Mouse (Mus musculus) heart, embryonic 14.5 days (tissue): ENCODE results near the gene Tex101. TPM values are rescaled to one million over a fixed set of nuclear protein-coding genes. Genes with fewer than 3 reads are reported as not detected.

Experiments
- ATAC-seq: fragments of 200-750 bp; cut with Nextera tagmentation; 2 replicates; pipeline ENCODE4 v1.8.0; 2017; ENCODE audit warnings: low read depth, moderate TSS enrichment; ENCODE audit not compliant: insufficient number of reproducible peaks, insufficient read depth, low FRiP score
- H3K27ac ChIP-seq, 2 experiments: fragments of 200-500 bp in 1 of 2; fragments of 300-500 bp in 1 of 2; sonication (generic) in 1 of 2; replicated peaks in 1 of 2; 2 replicates each; pipeline ENCODE4 v1.5.1; 2012 to 2014; ENCODE audit warnings: low read depth in 2 of 2, low read length in 2 of 2, control low read depth in 1 of 2, mild to moderate bottlenecking in 1 of 2, mixed read lengths in 1 of 2; ENCODE audit not compliant: control insufficient read depth in 1 of 2, insufficient read depth in 1 of 2
- H3K27me3 ChIP-seq: fragments of 300-500 bp; sonication (generic); 2 replicates; pipeline ENCODE4 v1.6.1; 2014; ENCODE audit warnings: mild to moderate bottlenecking, low read length, control low read depth; ENCODE audit not compliant: control insufficient read depth, insufficient read depth
- H3K36me3 ChIP-seq: fragments of 300-500 bp; sonication (generic); 2 replicates; pipeline ENCODE4 v1.6.1; 2014; ENCODE audit warnings: mild to moderate bottlenecking, control low read depth, low read length, mixed read lengths; ENCODE audit not compliant: control insufficient read depth, insufficient read depth
- H3K4me1 ChIP-seq, 2 experiments: fragments of 200-500 bp in 1 of 2; fragments of 300-500 bp in 1 of 2; sonication (generic) in 1 of 2; 2 replicates each; pipeline ENCODE4 v1.6.1; 2012 to 2014; ENCODE audit warnings: low read length in 2 of 2, control low read depth in 1 of 2, mixed read lengths in 1 of 2; ENCODE audit not compliant: control insufficient read depth in 2 of 2, insufficient read depth in 2 of 2
- H3K4me2 ChIP-seq: fragments of 300-500 bp; sonication (generic); 2 replicates; pipeline ENCODE4 v1.6.1; 2014; ENCODE audit warnings: mild to moderate bottlenecking, low read length
- H3K4me3 ChIP-seq, 2 experiments: fragments of 200-500 bp in 1 of 2; fragments of 300-500 bp in 1 of 2; sonication (generic) in 1 of 2; 2 replicates each; pipeline ENCODE4 v1.5.1; 2012 to 2014; ENCODE audit warnings: low read length in 2 of 2, mild to moderate bottlenecking in 2 of 2, control low read depth in 1 of 2, low read depth in 1 of 2, moderate library complexity in 1 of 2; ENCODE audit not compliant: control insufficient read depth in 1 of 2, insufficient read depth in 1 of 2
- H3K9ac ChIP-seq: fragments of 300-500 bp; sonication (generic); 2 replicates; pipeline ENCODE4 v1.6.1; 2014; ENCODE audit warnings: mild to moderate bottlenecking, low read length
- H3K9me3 ChIP-seq: fragments of 300-500 bp; sonication (generic); 2 replicates; pipeline ENCODE4 v1.6.1; 2016; ENCODE audit warnings: low read length, control low read depth; ENCODE audit not compliant: control insufficient read depth
- WGBS: fragments of 180-500 bp; shearing (Covaris S2); extraction: QIAGEN DNeasy Blood & Tissue Kit; methylation state at CpG from one replicate; pipeline ENCODE4 v1.1.7; 2014; 5-methylcytosine and 5-hydroxymethylcytosine counted together
- polyA plus RNA-seq: library from polyadenylated mRNA; unstranded; fragments of >200 nt; fragmentation: Nextera tagmentation; extraction: Ambion mirVana; gene quantifications from 2 replicates; pipeline ENCODE4 v1.2.1, GENCODE M21; 2014

The Tex101 gene
- polyA plus RNA-seq, 1 experiment from 2014 or later = not detected

DNA sequence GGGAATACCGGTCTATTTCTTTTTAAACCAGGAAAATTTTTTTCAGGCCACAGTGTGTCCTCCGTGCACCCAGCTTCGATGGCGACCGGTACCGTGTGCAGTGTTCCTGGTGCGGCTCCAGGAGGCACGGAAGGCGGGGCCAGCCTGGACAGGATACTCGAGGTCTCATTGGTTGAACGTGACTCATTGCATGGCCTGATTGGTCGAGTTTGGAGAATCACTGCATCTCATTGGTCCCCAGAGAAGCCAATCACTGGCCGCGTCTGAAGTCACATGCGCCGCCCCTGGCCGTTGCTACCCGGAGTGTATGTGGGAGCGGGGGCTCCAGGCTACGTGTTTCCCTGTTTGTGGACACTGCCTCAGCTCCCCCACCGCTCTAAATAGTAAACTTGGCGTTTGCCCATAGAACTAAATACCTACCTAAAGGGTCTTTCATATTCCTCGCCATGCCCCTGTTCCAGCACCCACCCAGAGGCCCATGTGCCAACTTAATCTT lies 4.5 kb downstream of the Tex101 start:
- H3K4me1 ChIP-seq = no peaks in the 10 kb centered on the region
- ATAC-seq = no peak
- WGBS = 85% methylated on average over 23 of the region's 23 CpGs
- H3K27ac ChIP-seq = no peak overlapping the region
- H3K4me2 ChIP-seq = no peak overlapping the region
- H3K9ac ChIP-seq = no peak overlapping the region
- H3K4me3 ChIP-seq = no peak overlapping the region
- no peaks in the 10 kb centered on the region for H3K9me3 ChIP-seq
- H3K36me3 ChIP-seq = no peaks in the 10 kb centered on the region
- H3K27me3 ChIP-seq = no peaks in the 10 kb centered on the region

DNA sequence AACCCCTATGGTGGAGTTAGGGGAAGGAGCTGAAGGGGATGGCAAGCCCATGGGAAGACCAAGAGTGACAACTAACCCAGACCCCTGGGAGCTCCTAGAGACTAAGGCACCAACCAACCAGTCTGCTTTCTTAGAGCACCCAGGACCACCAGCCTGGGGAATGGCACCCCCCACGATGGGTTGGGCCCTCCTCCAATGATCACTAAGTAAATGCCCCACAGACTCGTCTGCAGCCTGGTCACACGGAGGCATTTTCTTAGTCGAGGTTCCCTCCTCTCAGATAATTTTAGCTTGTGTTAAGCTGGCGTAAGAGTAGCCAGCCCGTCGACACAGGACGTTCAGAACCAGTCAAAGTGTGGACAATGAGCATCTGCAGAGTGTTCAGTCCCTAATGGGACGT lies 11.5 kb downstream of the Tex101 start:
- Histone ChIP-seq H3K9ac (no peak overlapping the region), H3K4me1 (no peaks in the 10 kb centered on the region), H3K27me3 (no peaks in the 10 kb centered on the region), H3K27ac (no peak overlapping the region), H3K36me3 (no peaks in the 10 kb centered on the region), H3K4me2 (no peak overlapping the region), H3K4me3 (no peak overlapping the region), H3K9me3 (no peaks in the 10 kb centered on the region)
- 41% methylated on average over 9 of the region's 9 CpGs for WGBS
- no peak for ATAC-seq

- H3K27me3 ChIP-seq = no peaks in the 10 kb centered on the region
- no peak overlapping the region for H3K27ac ChIP-seq
- no peak for ATAC-seq
- H3K4me3 ChIP-seq = no peak overlapping the region
- H3K9ac ChIP-seq = no peak overlapping the region
- no peaks in the 10 kb centered on the region for H3K9me3 ChIP-seq
- H3K4me2 ChIP-seq = no peak overlapping the region
- no peaks in the 10 kb centered on the region for H3K4me1 ChIP-seq
- WGBS = 43% methylated on average over 8 of the region's 8 CpGs
- H3K36me3 ChIP-seq = no peaks in the 10 kb centered on the region
Observed at GRCm38 (mm10) chr7:24664301-24664700, 12.2 kb downstream of the Tex101 start.

- ATAC-seq = no peak
- no peak overlapping the region for H3K4me3 ChIP-seq
Observed at GRCm38 (mm10) chr7:24662575-24662974, 13.9 kb downstream of the Tex101 start.

GRCm38 (mm10) chr7:24661118-24661904 lies 15.2 kb downstream of the Tex101 start:
- ATAC-seq = no peak
- H3K27me3 ChIP-seq = no peaks in the 10 kb centered on the region

More at GRCm38 (mm10) chr7:24662575-24662974, 13.9 kb downstream of the Tex101 start:
- no peak overlapping the region for H3K4me2 ChIP-seq
- no peak overlapping the region for H3K9ac ChIP-seq
- 14% methylated on average over 8 of the region's 8 CpGs for WGBS
- H3K4me1 ChIP-seq = no peaks in the 10 kb centered on the region
- no peaks in the 10 kb centered on the region for H3K27me3 ChIP-seq
- no peak overlapping the region for H3K27ac ChIP-seq
- H3K36me3 ChIP-seq = no peaks in the 10 kb centered on the region
- H3K9me3 ChIP-seq = no peaks in the 10 kb centered on the region

DNA sequence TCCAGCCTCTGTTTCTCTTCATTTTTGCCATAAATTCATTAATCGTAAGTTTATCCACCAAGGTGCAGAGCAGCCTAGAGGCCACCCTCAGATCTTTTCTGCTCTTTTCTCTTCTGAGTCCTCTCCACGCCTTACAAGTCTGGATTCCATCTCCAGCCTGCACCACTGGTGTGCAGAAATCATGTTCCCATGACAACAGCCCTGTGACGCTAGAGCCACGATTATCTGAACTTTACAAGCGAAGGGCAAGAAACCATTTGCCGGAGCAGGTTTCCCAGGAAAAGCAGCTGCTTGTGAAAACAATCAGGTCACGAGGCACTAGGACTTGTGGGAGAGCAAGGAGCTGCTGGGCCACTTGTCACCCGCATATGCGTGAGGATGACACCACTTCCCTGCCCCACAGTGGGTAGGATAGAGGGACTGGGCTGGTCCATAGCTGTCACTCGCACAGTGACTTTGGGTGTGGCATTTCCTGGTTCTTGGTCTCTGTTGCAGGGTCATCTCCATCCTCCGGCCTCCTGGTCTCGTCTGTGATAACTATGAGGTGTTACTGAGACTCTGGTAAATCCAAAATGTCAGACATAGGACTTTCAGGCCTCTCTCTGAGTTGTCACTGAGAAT lies 16.6 kb downstream of the Tex101 start:
- H3K4me1 ChIP-seq = no peaks in the 10 kb centered on the region
- H3K27ac ChIP-seq = no peak overlapping the region
- WGBS = 56% methylated on average over 12 of the region's 12 CpGs
- ATAC-seq = no peak
- no peak overlapping the region for H3K4me3 ChIP-seq
- no peaks in the 10 kb centered on the region for H3K27me3 ChIP-seq
- no peak overlapping the region for H3K9ac ChIP-seq
- H3K36me3 ChIP-seq = no peaks in the 10 kb centered on the region
- no peak overlapping the region for H3K4me2 ChIP-seq
- H3K9me3 ChIP-seq = no peaks in the 10 kb centered on the region

More at GRCm38 (mm10) chr7:24661118-24661904, 15.2 kb downstream of the Tex101 start:
- no peak overlapping the region for H3K4me2 ChIP-seq
- no peaks in the 10 kb centered on the region for H3K4me1 ChIP-seq
- WGBS = 62% methylated on average over 17 of the region's 17 CpGs
- H3K9ac ChIP-seq = no peak overlapping the region
- H3K36me3 ChIP-seq = no peaks in the 10 kb centered on the region
- H3K9me3 ChIP-seq = no peaks in the 10 kb centered on the region
- H3K4me3 ChIP-seq = no peak overlapping the region
- H3K27ac ChIP-seq = no peak overlapping the region

DNA sequence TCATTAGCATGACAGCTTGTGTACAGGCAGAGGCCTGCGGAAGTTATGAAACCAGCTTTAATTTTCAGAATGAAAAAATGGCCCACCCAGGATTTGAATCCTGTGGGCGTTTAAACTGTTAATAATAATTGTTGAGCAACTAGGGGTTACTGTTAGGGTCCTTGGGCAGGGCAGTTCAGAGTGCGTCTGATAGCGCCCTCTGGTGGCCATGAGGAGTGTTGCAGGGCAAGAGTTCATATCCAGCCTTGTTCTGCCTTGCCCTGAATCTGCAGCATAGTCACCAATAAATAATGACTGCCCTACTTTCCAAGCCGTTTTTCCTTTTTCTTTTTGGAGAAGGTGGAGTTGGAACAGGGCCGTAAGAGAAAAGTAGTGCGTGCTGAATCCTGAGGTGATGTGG lies 22.8 kb downstream of the Tex101 start:
- no peak for ATAC-seq
- Histone ChIP-seq H3K9me3 (no peaks in the 10 kb centered on the region), H3K4me1 (no peaks in the 10 kb centered on the region), H3K9ac (no peak overlapping the region), H3K4me3 (no peak overlapping the region), H3K27me3 (no peaks in the 10 kb centered on the region), H3K36me3 (no peaks in the 10 kb centered on the region), H3K27ac (no peak overlapping the region), H3K4me2 (no peak overlapping the region)
- WGBS = 16% methylated on average over 7 of the region's 7 CpGs
